26 mouse cellular contexts compared by ENCODE assay signal in the genomic region with DNA sequence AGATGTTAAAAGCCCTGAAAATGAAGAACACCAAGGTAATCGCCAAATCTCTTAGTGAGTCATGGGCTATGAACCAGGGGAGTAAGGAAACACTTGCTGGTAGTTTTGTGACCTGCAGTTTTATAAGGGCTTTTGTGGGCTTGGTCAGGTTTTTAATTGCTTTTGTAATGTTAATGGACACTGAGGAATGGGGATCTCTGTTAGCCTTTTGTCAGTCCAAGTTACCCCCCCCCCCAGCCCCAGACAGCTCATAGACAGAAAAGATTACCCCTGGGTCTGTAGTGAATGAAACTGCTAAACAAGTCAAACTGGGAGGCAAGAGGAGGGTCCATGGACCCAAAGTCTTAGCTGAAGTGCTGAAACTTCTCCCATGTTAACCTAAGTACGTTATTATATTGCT. TPM values are rescaled to one million over a fixed set of nuclear protein-coding genes. Genes with fewer than 3 reads are reported as not detected.
"Had no signal": no experiment of that assay in that cellular context is flagged by ENCODE, and none has a peak within 500 bp of the region (broad histone marks: within the 10 kb centered on the region; RNA-seq: fewer than 3 reads in every experiment).

No protein-coding gene starts in this region.

- H3K27me3 ChIP-seq: heart, embryonic 13.5 days; heart, embryonic 15.5 days; hindbrain, embryonic 13.5 days; hindbrain, embryonic 15.5 days; kidney, embryonic 15.5 days; limb, embryonic 12.5 days; liver, embryonic 13.5 days; liver, embryonic 15.5 days had no signal

- H3K4me1 ChIP-seq: hindbrain, embryonic 13.5 days; hindbrain, embryonic 15.5 days; kidney, embryonic 15.5 days; liver, embryonic 15.5 days had no signal

- H3K27ac ChIP-seq: heart, adult 2 months; heart, embryonic 13.5 days; heart, embryonic 15.5 days; hindbrain, embryonic 13.5 days; hindbrain, embryonic 15.5 days; hindbrain, postnatal 0 days; kidney, embryonic 15.5 days; kidney, postnatal 0 days; limb, embryonic 12.5 days; liver, embryonic 13.5 days; liver, embryonic 15.5 days had no signal

- H3K9ac ChIP-seq: heart, embryonic 13.5 days; heart, embryonic 15.5 days; hindbrain, embryonic 13.5 days; hindbrain, embryonic 15.5 days; kidney, embryonic 15.5 days; limb, embryonic 12.5 days; liver, embryonic 13.5 days; liver, embryonic 15.5 days had no signal

- H3K4me3 ChIP-seq: heart, adult 2 months; heart, embryonic 13.5 days; heart, embryonic 15.5 days; hindbrain, embryonic 13.5 days; hindbrain, embryonic 15.5 days; kidney, embryonic 15.5 days; limb, embryonic 12.5 days; liver, embryonic 13.5 days; liver, embryonic 15.5 days had no signal

- DNase-seq: gastrocnemius, postnatal 14 days; gastrocnemius, postnatal 36 days; heart, adult 11 months; heart, adult 2 months; heart, postnatal 14 days; heart, postnatal 36 days; kidney, adult 11 months; kidney, adult 2 months; kidney, adult 9 months; kidney, postnatal 14 days; kidney, postnatal 36 days; layer of hippocampus, adult 9-11 months; layer of hippocampus, postnatal 36 days; left cerebral cortex, postnatal 4 days; liver; liver, embryonic 13.5 days had no signal

- H3K9me3 ChIP-seq: heart, embryonic 13.5 days; heart, embryonic 15.5 days; hindbrain, embryonic 13.5 days; hindbrain, embryonic 15.5 days; kidney, embryonic 15.5 days; limb, embryonic 12.5 days; liver, embryonic 13.5 days; liver, embryonic 15.5 days had no signal

RNA-seq across cellular contexts. Expression of a gene that starts 21.6 kb away (rescaled TPM):
- total RNA-seq: gastrocnemius, adult 18-20 months had no signal
